Mouse (Mus musculus) macrophage (primary cell): ENCODE data around the gene Lamtor3. TPM values are rescaled to one million over a fixed set of nuclear protein-coding genes. Genes with fewer than 3 reads are reported as not detected.
"Not testable (repeated sequence)": the region's sequence is repeated elsewhere in the genome, so short reads cannot be mapped to it uniquely, and the experiment has no call there.

Source experiments
- H3K27ac ChIP-seq: fragments of 350-480 bp; formaldehyde crosslinking; 2 replicates; pipeline ENCODE4 v1.9.0; 2021
- H3K36me3 ChIP-seq: fragments of 350-480 bp; formaldehyde crosslinking; 2 replicates; pipeline ENCODE4 v1.9.0; 2021; ENCODE audit errors: inconsistent target
- H3K4me3 ChIP-seq: fragments of 350-480 bp; formaldehyde crosslinking; 2 replicates; pipeline ENCODE4 v1.9.0; 2021; ENCODE audit errors: inconsistent target
- H3K79me2 ChIP-seq: fragments of 350-480 bp; formaldehyde crosslinking; 2 replicates; pipeline ENCODE4 v1.9.0; 2021; ENCODE audit errors: inconsistent target
- WGBS: methylation state at CpG from one replicate; pipeline ENCODE4 v1.1.7; 2026; ENCODE audit warnings: inconsistent platforms; ENCODE audit not compliant: missing documents; 5-methylcytosine and 5-hydroxymethylcytosine counted together
- polyA plus RNA-seq: library from polyadenylated mRNA; stranded (reverse); fragments of 250-400 nt; gene quantifications from 3 replicates; pipeline ENCODE4 v1.2.4, GENCODE M21; 2018; ENCODE audit warnings: inconsistent platforms

Lamtor3 gene
- polyA plus RNA-seq, 1 experiment from 2014 or later, result 168 TPM

DNA sequence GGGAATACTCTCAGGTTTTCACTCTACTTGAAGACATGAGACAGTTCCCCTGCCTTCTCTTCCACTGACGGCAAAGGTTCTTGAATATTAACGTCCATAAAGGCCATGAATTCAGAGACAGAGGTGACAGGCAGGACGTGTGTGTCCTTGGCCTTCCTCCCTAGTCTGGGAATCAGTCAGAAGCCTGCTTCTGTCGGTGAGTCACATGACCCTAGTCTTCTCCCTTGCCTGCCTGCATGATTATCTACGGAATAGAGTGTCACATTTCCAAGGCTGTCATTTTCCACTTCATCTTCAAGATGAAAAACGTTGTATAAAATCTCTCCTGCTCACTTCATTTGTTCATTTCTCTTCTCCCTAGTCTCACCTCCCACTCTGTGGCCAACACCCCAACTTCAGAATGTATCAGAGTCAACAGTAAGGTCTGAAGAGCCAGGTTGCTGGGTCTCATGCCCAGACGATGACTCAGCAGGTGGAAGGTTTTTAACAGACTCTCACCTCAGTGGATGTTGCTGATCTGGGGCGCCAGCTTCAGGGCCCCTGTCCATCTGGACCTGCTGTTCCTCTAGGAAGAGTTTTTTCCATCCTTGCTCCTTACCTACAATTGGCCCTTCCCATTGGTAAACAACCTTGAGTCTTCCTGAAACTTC is 43.6 kb downstream of the Lamtor3 start:
- Histone ChIP-seq H3K79me2 (peaks cover 13% of the 10 kb centered on the region), H3K27ac (no peak overlapping the region), H3K36me3 (peaks cover 7% of the 10 kb centered on the region; the same call in 1 of the 2 replicates), H3K4me3 (no peak overlapping the region)
- WGBS, result 85% methylated on average over 8 of the region's 8 CpGs

DNA sequence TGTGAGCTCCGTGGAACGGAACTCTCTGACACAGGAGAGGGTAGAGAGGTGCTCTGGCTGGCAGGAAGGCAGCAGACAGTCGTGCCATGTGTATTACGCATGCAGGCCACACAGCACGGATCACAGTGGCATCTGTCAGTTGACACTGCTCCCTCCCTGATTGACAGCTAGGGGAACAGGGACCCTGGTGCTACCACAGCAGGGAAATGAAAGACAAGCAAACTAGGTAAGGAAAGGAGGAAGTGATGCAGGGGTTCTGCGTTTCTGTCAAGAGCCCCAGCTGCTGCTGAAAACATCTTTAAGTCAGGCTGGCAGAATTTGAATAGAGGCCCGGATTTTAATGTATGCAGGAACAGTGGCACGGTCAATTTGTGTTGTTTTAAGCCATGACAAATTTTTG is 45.2 kb downstream of the Lamtor3 start:
- Histone ChIP-seq H3K36me3 (peaks cover 7% of the 10 kb centered on the region; the same call in 1 of the 2 replicates), H3K4me3 (no peak overlapping the region), H3K27ac (no peak overlapping the region), H3K79me2 (peaks cover 29% of the 10 kb centered on the region)
- WGBS, result 31% methylated on average over 8 of the region's 8 CpGs

DNA sequence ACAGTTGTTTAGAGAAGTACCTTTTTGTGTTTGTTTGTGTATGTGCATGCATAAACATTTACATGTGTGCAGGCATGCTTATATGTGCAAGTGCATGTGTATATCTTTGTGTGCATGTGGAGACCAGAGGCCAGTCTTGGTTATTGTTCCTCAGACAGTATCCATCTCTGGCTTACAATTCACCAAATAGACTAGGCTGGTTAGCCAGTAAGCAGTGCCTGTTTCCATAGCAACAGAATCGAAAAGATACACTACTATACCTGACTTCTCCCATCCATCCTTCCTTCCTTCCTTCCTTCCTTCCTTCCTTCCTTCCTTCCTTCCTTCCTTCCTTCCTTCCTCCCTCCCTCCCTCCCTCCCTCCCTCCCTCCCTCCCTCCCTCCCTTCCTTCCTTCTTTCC is 45.7 kb downstream of the Lamtor3 start:
- H3K4me3 ChIP-seq, H3K36me3 ChIP-seq, H3K27ac ChIP-seq: not testable (repeated sequence)
- 13% methylated on average over 1 of the region's 1 CpGs for WGBS
- peaks cover 31% of the 10 kb centered on the region for H3K79me2 ChIP-seq

DNA sequence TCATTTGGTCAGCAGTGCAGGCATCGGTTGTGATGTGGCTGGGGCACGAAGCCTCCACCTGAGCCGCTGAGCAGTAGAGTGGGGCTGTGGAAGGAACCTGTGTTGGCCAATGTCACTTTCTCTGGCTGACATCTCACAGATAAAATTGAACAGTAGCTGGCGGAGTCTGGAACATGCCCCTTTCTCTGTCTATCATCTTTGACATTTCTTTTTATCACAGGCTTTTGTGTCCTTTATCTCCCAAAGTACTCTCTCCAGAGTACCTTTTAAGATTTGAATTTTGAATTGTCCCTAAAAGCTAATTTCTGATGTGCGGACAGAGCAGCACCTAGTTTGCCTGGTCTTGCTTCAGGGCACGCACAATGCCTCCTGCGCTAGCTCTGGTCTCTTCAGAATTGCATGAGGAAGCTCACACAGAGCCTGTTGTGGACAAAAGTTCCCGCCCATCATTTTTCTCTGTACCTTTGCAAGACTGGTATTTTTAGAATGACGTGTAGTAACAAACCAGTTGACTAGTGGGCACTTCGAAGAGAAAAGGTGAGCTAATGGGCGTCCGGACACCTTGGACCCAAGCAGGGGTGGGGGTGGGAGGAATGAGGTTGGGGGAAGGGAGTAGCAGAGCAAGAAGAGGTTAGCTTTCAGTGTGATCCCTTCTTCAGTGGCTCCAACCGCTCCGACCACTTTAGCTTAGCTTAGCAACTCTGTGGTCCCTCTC is 50.0 kb downstream of the Lamtor3 start:
- Histone ChIP-seq H3K27ac (peak overlapping the region; percentile 40; the same call in 1 of the 2 replicates), H3K79me2 (peaks cover 68% of the 10 kb centered on the region), H3K36me3 (no peaks in the 10 kb centered on the region; the same call in 1 of the 2 replicates), H3K4me3 (peak overlapping the region; percentile 12; the same call in 1 of the 2 replicates)
- WGBS, result 37% methylated on average over 14 of the region's 14 CpGs

DNA sequence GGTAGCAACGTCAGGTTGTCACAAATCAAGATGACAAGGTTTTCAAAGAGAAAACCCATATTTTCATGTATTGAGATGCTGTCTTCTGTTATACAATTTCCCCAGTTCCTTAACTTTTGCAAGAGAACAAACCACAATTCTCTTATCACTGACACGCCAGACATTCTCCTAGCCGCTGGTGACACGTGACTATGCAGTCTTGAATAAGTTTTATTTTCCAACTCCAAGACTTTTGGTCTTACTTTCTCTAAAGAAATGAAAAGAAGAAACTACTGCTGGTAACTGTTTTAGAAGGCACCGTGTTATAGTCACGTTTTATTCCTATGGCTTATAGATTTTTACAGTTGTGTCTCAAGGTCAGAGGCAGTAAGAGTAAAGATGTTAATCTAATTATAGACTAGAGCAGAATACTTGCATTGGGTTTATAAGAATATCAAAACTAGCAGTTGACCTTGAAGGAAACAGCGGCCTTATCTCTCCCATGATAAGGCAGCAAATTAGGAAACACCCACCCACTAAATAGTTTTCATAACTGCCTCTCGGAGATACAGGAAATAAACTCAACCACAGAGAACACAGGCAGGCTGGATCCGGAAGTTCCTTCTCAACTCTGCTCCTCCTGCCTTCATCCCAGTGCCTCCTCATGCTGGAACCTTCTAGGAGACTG is 50.6 kb downstream of the Lamtor3 start:
- WGBS, result 4% methylated on average over 9 of the region's 9 CpGs
- peak overlapping the region; percentile 12; the same call in 1 of the 2 replicates for H3K4me3 ChIP-seq
- H3K79me2 ChIP-seq, result peaks cover 75% of the 10 kb centered on the region
- H3K27ac ChIP-seq, result peak overlapping the region; percentile 40
- no peaks in the 10 kb centered on the region; the same call in 1 of the 2 replicates for H3K36me3 ChIP-seq

DNA sequence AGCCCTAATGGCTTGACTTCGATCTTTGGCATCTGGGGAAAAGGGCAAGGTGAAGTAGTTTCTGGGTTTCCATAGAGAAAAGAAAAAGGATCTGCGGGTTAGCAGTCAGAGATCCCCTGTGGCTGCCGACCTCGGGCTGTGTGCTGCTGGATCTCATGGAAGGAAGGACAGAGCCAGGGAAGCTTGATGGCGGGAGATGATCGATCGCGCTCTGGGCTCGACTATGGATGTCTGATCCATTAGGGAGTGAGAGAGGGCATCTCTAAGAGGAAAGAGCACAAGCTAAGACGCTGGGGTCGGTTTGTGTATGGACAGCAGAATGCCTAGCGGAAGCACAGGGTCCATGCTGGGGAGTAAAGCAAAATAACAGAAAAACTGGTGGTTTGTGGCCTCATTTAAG is 51.6 kb downstream of the Lamtor3 start:
- Histone ChIP-seq H3K36me3 (no peaks in the 10 kb centered on the region; the same call in 1 of the 2 replicates), H3K4me3 (no peak overlapping the region), H3K79me2 (peaks cover 85% of the 10 kb centered on the region), H3K27ac (no peak overlapping the region)
- 41% methylated on average over 11 of the region's 12 CpGs for WGBS

DNA sequence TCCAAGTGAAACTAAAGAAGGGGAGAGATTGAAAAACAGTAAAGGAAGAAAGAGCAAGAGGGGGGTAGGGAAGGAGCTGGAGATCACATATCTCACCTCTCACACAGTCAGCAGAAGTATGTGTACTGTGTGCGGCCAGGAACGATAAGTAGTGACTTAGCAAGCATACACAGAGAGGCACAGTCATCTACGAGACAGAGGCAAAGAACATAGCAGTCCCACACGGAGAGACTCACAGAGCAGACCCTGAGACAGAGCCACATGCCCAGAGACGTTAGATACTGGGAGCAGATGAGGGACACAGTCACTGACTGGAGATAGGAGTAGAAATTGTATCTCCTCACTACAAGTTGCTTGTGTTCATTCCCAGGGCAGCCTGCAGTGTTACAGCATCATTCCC is 53.9 kb downstream of the Lamtor3 start:
- Histone ChIP-seq H3K4me3 (no peak overlapping the region), H3K27ac (no peak overlapping the region), H3K79me2 (peaks cover 82% of the 10 kb centered on the region), H3K36me3 (no peaks in the 10 kb centered on the region)
- 29% methylated on average over 5 of the region's 5 CpGs for WGBS

DNA sequence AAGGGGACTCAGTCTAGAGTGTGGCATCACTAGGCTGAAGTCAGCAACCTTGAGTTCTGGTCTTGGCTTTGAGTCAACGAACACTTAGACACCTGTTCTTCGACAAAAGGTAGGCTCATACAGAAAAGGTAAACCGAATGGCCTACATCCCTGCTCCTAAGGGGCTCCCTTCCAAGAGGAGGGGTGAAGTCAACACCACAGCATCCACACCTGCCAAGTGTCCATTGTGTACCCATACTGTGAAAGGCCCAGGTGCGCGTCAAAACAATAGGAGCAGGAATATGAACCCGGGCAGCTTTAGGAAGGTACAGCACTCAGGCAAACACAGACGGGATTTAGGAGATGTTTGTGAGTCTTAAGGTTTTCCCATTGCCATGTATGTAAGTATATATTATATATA is 54.7 kb downstream of the Lamtor3 start:
- H3K79me2 ChIP-seq, result peaks cover 82% of the 10 kb centered on the region
- 75% methylated on average over 7 of the region's 7 CpGs for WGBS
- no peaks in the 10 kb centered on the region for H3K36me3 ChIP-seq
- H3K4me3 ChIP-seq, result no peak overlapping the region
- no peak overlapping the region for H3K27ac ChIP-seq

DNA sequence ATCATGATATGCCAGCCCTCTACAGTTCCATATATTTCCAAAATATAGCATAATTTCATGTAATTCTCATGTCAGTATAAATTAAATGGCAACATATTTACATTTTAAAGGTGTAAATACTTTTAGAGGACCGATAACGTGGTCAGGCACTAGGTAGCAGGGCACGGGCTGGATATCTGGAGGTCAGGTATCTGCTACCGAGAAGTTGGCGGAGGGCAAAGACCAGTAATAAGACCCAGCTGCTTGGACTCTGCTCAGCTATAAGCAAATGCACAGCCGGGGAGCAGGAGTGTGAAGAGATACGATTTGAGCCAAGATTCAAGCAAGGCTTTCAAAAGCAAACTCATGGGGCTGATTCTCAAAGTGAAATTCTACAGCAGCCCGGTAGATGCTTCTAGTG is 56.0 kb downstream of the Lamtor3 start:
- Histone ChIP-seq H3K4me3 (no peak overlapping the region), H3K79me2 (peaks cover 88% of the 10 kb centered on the region), H3K27ac (no peak overlapping the region), H3K36me3 (no peaks in the 10 kb centered on the region)
- WGBS, result 46% methylated on average over 8 of the region's 8 CpGs

DNA sequence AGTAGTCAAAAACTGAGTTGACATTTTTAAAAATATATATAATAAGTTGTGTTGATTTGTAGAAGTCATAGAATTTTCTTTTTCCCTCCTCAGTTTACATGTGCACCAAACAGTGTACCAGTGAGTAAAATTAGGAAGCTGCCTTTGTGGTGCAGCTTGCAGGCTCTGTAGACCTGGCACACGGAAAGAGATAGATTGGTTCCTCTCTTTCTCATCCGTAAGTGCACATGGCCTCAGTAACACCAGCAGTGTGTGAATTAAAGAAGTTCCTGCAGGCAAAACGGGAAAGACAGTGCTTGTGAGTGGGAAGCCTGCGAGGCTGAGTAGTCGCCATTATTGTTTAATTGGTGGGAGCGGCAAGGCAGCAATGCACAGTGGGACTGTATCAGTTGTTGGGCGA is 57.1 kb downstream of the Lamtor3 start:
- H3K4me3 ChIP-seq, result no peak overlapping the region
- no peak overlapping the region for H3K27ac ChIP-seq
- 29% methylated on average over 7 of the region's 7 CpGs for WGBS
- no peaks in the 10 kb centered on the region for H3K36me3 ChIP-seq
- H3K79me2 ChIP-seq, result peaks cover 91% of the 10 kb centered on the region

DNA sequence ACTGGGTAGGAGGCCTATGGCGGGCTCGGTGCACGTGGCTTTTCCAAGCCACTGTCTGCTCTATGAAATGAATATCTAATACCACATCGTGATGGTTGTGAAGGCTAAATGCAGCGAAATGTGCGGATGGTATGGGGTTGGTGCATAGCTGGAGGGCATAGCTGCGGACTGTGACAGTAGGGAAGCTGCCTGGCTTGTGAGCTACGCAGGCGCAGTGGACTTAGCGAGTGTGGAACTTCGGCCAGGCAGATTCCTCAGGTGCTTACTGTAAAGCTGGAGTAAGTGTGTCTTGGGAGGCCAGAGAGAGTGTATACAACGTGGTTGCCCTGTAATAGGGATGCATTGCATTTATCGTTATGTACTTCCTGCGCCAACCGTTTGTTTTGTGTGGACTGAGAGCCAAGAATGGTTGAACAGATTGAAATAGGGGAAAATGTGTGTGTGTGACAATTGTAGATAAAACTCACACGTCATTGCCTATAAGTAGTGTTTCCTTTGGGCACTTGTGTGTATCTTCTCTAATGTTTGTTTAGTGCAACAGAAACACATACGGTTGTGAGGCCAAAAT is 57.6 kb downstream of the Lamtor3 start:
- Histone ChIP-seq H3K79me2 (peaks cover 89% of the 10 kb centered on the region), H3K4me3 (no peak overlapping the region), H3K27ac (no peak overlapping the region), H3K36me3 (no peaks in the 10 kb centered on the region)
- 54% methylated on average over 17 of the region's 17 CpGs for WGBS

DNA sequence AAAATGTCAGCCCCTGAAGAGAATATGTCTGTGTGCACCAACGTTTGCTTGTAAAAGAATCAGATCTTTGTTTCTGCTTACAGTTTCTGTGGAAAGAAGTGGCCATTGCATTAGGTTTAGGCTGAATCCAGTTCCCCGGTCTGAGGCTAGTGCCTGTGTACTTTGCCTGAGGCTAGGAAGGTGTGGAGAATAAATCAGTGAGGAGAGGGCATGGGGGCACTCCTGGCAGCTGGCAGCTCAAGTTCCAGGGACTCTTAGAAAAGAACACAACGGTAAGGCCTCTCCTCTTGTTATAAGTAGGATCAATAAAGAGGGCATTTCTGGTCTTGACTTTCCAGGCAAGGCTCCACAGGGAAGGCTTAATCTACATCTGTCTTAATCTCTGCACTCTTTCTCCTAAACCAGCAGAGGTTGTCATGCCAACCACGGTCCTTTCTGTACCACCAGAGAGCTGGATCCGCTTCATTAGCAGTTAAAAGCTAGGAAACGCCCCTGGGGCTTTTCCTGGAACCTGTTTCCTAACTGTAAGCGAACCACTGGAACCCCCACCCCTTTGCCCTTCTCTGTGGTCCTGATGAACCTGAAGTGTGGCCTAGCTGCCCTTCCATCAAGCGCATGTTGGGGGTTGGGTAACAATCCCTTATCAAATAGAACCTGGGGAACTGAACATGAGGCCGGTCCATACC is 58.8 kb downstream of the Lamtor3 start:
- no peaks in the 10 kb centered on the region for H3K36me3 ChIP-seq
- peaks cover 77% of the 10 kb centered on the region for H3K79me2 ChIP-seq
- no peak overlapping the region for H3K4me3 ChIP-seq
- WGBS, result 64% methylated on average over 9 of the region's 9 CpGs
- H3K27ac ChIP-seq, result no peak overlapping the region

DNA sequence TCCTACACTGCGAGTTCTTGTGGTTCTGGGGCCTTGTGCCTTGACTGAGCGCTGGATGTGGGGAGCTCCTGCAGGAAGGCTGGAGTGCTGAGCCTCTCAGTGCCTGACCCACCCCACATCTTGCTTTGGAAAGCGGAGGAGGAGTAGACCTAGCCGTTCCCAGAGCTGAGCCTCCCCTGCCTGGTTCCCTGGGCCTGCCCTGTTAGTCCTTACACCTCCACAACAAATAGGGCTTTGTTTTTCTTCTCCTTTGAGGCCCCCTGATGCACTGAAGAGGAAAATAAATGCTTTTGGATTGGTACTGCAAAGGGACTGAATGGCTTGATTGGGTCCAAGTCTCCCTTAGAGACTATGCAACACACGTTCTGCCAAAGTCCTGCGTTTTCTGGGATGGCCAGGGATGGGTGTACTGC is 59.3 kb downstream of the Lamtor3 start:
- H3K4me3 ChIP-seq, result no peak overlapping the region
- WGBS, result 45% methylated on average over 6 of the region's 6 CpGs
- H3K36me3 ChIP-seq, result no peaks in the 10 kb centered on the region
- H3K79me2 ChIP-seq, result peaks cover 72% of the 10 kb centered on the region
- H3K27ac ChIP-seq, result no peak overlapping the region

DNA sequence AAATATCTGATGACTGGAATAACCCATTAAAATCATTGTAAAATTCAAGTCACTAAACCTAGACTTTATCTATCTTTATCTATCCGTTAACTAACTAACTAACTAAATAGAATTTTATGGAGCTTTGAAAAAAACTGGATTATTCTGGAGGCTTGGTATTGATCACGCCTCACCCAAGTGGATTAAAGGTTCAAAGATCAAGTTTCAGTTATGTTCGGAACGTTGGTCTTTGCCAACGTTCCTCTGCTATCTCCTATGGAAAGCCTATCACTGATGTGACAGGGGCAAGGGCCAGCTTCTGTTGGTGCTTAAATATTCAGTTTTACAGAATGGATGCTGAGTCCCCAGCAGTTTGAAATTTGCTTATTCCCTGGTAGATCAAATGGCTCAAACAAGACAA is 59.9 kb downstream of the Lamtor3 start:
- 51% methylated on average over 5 of the region's 5 CpGs for whole genome bisulfite sequencing
- H3K79me2 ChIP-seq, result peaks cover 66% of the 10 kb centered on the region
- no peaks in the 10 kb centered on the region for H3K36me3 ChIP-seq
- no peak overlapping the region for H3K4me3 ChIP-seq
- H3K27ac ChIP-seq, result no peak overlapping the region
